Mouse (Mus musculus) intestine, embryonic 14.5 days (tissue): ENCODE measurements around the gene Rrp9. TPM values are rescaled to one million over a fixed set of nuclear protein-coding genes. Genes with fewer than 3 reads are reported as not detected.

Source experiments
- ATAC-seq: fragments of 200-750 bp; cut with Nextera tagmentation; replicated peaks from 2 replicates; pipeline ENCODE4 v1.8.0; 2017; ENCODE audit warnings: low read depth, moderate number of reproducible peaks, moderate TSS enrichment, moderate library complexity; ENCODE audit not compliant: low FRiP score, low TSS enrichment
- DNase-seq: peaks from one replicate; pipeline ENCODE4 v3.0.0-alpha.2; 2018; ENCODE audit warnings: low spot score
- H3K27ac ChIP-seq: fragments of 300-500 bp; sonication (generic); 2 replicates; pipeline ENCODE4 v1.5.1; 2014; ENCODE audit warnings: low read depth, mild to moderate bottlenecking, control low read depth
- H3K27me3 ChIP-seq: fragments of 300-500 bp; sonication (generic); replicated peaks from 2 replicates; pipeline ENCODE4 v1.6.1; 2014; ENCODE audit warnings: low read length, control low read depth; ENCODE audit not compliant: control insufficient read depth, insufficient read depth
- H3K36me3 ChIP-seq: fragments of 300-500 bp; sonication (generic); 2 replicates; pipeline ENCODE4 v1.6.1; 2014; ENCODE audit warnings: low read length, control low read depth; ENCODE audit not compliant: control insufficient read depth, insufficient read depth
- H3K4me1 ChIP-seq: fragments of 300-500 bp; sonication (generic); replicated peaks from 2 replicates; pipeline ENCODE4 v1.6.1; 2014; ENCODE audit warnings: low read length, control low read depth, mixed read lengths; ENCODE audit not compliant: control insufficient read depth, insufficient read depth
- H3K4me2 ChIP-seq: fragments of 300-500 bp; sonication (generic); 2 replicates; pipeline ENCODE4 v1.6.1; 2014; ENCODE audit warnings: low read length
- H3K4me3 ChIP-seq: fragments of 300-500 bp; sonication (generic); 2 replicates; pipeline ENCODE4 v1.5.1; 2014; ENCODE audit warnings: low read depth, low read length, control low read depth, mixed read lengths
- H3K9ac ChIP-seq: fragments of 300-500 bp; sonication (generic); 2 replicates; pipeline ENCODE4 v1.6.1; 2014; ENCODE audit warnings: mild to moderate bottlenecking, low read length
- H3K9me3 ChIP-seq: fragments of 300-500 bp; sonication (generic); 2 replicates; pipeline ENCODE4 v1.6.1; 2016; ENCODE audit warnings: low read length, control low read depth; ENCODE audit not compliant: control insufficient read depth
- WGBS: fragments of 180-500 bp; shearing (Covaris S2); extraction: QIAGEN DNeasy Blood & Tissue Kit; methylation state at CpG from one replicate; pipeline ENCODE4 v1.1.7; 2014; 5-methylcytosine and 5-hydroxymethylcytosine counted together
- polyA plus RNA-seq: library from polyadenylated mRNA; unstranded; fragments of >200 nt; fragmentation: Nextera tagmentation; extraction: Ambion mirVana; gene quantifications from 2 replicates; pipeline ENCODE4 v1.2.1, GENCODE M21; 2014

Gene Rrp9
- polyA plus RNA-seq, 1 experiment from 2014 or later = 52.4 TPM

- Histone ChIP-seq H3K27ac (no peak overlapping the region), H3K9ac (no peak overlapping the region), H3K4me2 (no peak overlapping the region), H3K9me3 (no peaks in the 10 kb centered on the region), H3K4me1 (peaks cover 22% of the 10 kb centered on the region), H3K27me3 (no peaks in the 10 kb centered on the region), H3K36me3 (peaks cover 47% of the 10 kb centered on the region), H3K4me3 (no peak overlapping the region)
- no peak for ATAC-seq
- DNase-seq = no peak
- WGBS = 76% methylated on average over 18 of the region's 18 CpGs
Measured at GRCm38 (mm10) chr9:106460401-106461025, 15.2 kb upstream of the Rrp9 start.

- Histone ChIP-seq H3K9me3 (no peaks in the 10 kb centered on the region), H3K27me3 (no peaks in the 10 kb centered on the region), H3K27ac (no peak overlapping the region), H3K4me1 (peaks cover 20% of the 10 kb centered on the region), H3K9ac (no peak overlapping the region), H3K4me3 (no peak overlapping the region), H3K36me3 (peaks cover 47% of the 10 kb centered on the region), H3K4me2 (no peak overlapping the region)
- no peak for ATAC-seq
- DNase-seq = no peak
- 92% methylated on average over 9 of the region's 9 CpGs for WGBS
Measured at GRCm38 (mm10) chr9:106461026-106461415, 14.7 kb upstream of the Rrp9 start.

DNA sequence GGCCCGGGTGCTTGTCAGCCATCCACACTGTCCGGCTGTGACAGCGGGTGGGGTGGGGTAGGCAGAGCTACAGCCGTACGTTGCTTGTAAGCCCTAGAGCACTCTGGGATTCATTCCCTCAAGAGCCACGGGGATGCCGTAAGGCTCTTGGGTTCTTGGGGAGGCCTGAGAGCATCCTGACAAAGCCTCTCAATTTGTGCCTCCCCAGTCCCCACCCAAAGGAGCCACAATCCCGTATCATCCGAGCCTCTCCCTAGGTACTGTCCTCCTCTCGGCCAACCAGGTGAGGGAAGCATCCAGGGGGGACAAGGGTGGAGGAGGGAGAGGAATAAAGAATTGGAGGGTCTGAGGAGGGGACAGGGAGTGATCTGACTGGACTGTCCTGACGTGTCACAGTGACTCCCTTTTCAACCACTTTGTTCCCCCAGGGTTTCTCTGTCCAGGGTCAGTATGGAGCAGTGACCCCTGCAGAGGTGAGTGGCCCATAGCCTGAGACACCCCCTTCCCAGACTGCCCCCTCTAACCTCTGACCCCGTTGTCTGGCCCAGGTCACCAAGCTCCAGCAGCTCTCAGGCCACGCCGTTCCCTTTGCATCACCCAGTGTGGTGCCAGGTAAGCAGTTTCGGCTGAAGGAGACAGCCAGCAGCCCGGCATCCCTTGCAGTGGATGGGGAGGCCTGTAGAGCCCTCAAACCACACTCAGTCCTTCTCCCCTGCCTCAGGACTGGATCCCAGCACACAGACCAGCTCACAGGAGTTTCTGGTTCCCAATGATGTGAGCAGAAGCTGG lies 13.9 kb upstream of the Rrp9 start:
- peaks cover 43% of the 10 kb centered on the region for H3K36me3 ChIP-seq
- no peaks in the 10 kb centered on the region for H3K9me3 ChIP-seq
- H3K27me3 ChIP-seq = no peaks in the 10 kb centered on the region
- H3K4me3 ChIP-seq = no peak overlapping the region
- DNase-seq = no peak
- no peak overlapping the region for H3K9ac ChIP-seq
- H3K27ac ChIP-seq = no peak overlapping the region
- no peak for ATAC-seq
- H3K4me2 ChIP-seq = no peak overlapping the region
- H3K4me1 ChIP-seq = peaks cover 12% of the 10 kb centered on the region
- 85% methylated on average over 16 of the region's 16 CpGs for WGBS

GRCm38 (mm10) chr9:106462430-106462800 lies 13.3 kb upstream of the Rrp9 start:
- DNase-seq (no peak), ATAC-seq (no peak)
- H3K9me3 ChIP-seq = no peaks in the 10 kb centered on the region
- 97% methylated on average over 12 of the region's 12 CpGs for WGBS
- peaks cover 7% of the 10 kb centered on the region; the same call in 1 of the 2 replicates for H3K4me1 ChIP-seq
- no peak overlapping the region for H3K27ac ChIP-seq
- no peaks in the 10 kb centered on the region for H3K27me3 ChIP-seq
- H3K4me3 ChIP-seq = no peak overlapping the region
- no peak overlapping the region for H3K4me2 ChIP-seq
- no peak overlapping the region for H3K9ac ChIP-seq
- H3K36me3 ChIP-seq = peaks cover 41% of the 10 kb centered on the region

DNA sequence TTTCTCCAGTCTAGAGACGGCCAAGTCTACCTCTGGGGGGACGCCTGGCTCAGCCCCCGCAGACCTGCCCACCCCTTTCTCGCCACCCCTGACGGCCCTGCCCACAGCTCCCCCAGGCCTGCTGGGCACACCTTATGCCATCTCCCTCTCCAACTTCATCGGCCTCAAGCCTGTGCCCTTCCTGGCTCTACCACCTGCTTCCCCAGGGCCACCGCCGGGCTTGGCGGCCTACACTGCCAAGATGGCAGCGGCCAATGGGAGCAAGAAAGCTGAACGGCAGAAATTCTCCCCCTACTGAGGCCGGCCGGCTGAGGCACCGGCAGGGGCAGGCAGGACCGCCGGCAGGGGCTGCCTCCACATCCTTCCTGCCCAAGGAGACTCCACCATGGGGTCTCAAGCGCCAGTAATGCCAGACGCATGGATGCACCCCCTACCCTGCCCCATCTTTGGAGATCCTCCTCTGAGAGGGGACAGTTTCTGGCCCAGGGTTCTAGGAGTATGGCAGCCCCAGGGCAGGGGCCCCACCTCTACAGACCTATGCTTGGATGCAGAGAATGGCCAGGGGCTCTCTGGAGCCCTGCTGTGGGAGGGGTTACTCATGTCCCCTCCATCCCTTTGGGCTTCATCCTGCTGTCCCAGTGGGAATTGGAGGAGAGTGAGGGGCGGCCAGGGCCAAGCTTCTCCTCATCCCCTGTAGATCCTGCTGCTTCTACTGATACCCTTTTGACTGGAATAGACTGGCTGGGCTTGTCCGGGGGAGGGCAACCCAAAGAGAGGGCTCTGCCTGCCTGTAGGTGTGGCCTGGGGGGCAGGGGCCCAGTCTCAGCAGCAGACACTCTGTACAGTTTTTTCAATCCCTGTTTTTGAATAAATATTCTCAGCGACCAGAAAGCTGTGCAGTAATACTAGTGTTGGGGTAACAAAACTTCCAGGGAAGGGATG lies 12.4 kb upstream of the Rrp9 start:
- no peak for ATAC-seq
- Histone ChIP-seq H3K4me3 (no peak overlapping the region), H3K27me3 (no peaks in the 10 kb centered on the region), H3K27ac (no peak overlapping the region), H3K4me1 (peaks cover 3% of the 10 kb centered on the region; the same call in 1 of the 2 replicates), H3K9me3 (no peaks in the 10 kb centered on the region), H3K9ac (no peak overlapping the region), H3K36me3 (peaks cover 38% of the 10 kb centered on the region), H3K4me2 (no peak overlapping the region)
- WGBS = 80% methylated on average over 21 of the region's 21 CpGs
- DNase-seq = no peak

DNA sequence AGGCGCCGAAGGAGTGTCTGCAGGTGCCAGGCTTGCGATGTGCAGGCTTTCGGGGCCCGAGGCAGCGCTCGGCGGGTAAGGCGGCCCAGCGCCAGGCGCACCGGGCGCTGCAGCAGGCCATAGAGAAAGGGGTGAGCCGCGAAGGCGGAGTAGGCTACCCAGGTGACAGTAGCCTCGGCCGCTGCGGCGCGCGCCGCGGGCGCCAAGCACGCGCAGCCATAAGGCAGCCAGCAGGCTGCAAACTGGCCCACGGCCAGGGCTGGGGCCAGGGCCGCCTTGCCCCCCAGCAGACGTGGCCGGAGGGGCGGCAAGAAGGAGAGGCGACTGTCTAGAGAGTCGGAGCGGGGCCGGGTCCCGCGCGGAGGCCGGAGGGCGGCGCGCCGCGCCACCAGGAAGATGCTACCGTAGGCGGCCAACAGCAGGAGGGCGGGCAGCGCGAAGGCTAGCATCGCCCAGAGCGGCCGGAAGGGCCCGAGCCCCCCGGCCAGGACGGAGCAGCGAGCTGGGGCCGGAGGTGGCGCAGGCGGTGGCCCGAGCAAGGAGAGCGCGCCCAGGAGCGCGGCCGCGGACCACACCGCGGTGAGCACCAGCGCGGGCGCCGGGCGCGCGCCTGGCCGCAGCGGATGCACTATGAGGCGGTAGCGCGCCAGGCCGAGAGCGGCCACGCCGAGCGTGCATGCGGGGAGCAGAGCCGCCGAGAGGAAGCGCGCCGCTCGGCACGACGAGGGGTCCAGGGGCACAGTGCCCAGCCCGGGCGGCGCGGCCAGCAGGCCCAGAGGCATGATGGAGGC lies 10.8 kb upstream of the Rrp9 start:
- peak overlapping the region; percentile 96 for H3K4me2 ChIP-seq
- H3K4me3 ChIP-seq = peak overlapping the region; percentile 54
- peaks cover 36% of the 10 kb centered on the region for H3K36me3 ChIP-seq
- WGBS = 2% methylated on average over 87 of the region's 99 CpGs
- DNase-seq = peak; percentile 79
- ATAC-seq = peak; percentile 68
- H3K27ac ChIP-seq = no peak overlapping the region
- H3K4me1 ChIP-seq = peaks cover 3% of the 10 kb centered on the region; the same call in 1 of the 2 replicates
- H3K9ac ChIP-seq = peak overlapping the region; percentile 56
- no peaks in the 10 kb centered on the region for H3K27me3 ChIP-seq
- H3K9me3 ChIP-seq = no peaks in the 10 kb centered on the region

- peak within 1 kb of the TSS; percentile 96 for H3K4me2 ChIP-seq
- no peaks in the 10 kb centered on the region for H3K27me3 ChIP-seq
- no peak for DNase-seq
- H3K4me1 ChIP-seq = peaks cover 3% of the 10 kb centered on the region; the same call in 1 of the 2 replicates
- no peaks in the 10 kb centered on the region for H3K9me3 ChIP-seq
- no peak for ATAC-seq
- no peak within 1 kb of the TSS for H3K27ac ChIP-seq
- H3K4me3 ChIP-seq = peak within 1 kb of the TSS; percentile 54
- H3K36me3 ChIP-seq = peaks cover 28% of the 10 kb centered on the region
- H3K9ac ChIP-seq = peak within 1 kb of the TSS; percentile 56
- 35% methylated on average over 26 of the region's 26 CpGs for WGBS
Measured at GRCm38 (mm10) chr9:106465571-106466200, 10.1 kb upstream of the Rrp9 start, which contains the start of gene Gpr62. TSS of gene Gpr62 (minus strand) at chr9:106465938.
